Mouse (Mus musculus) erythroblast, adult 5-6 weeks (primary cell): ENCODE data around the gene Hivep3. TPM values are rescaled to one million over a fixed set of nuclear protein-coding genes. Genes with fewer than 3 reads are reported as not detected.

Experiments used
- ATAC-seq: replicated peaks from 2 replicates; pipeline ENCODE4 v1.8.0; 2016; ENCODE audit warnings: moderate number of reproducible peaks, mild to moderate bottlenecking, moderate TSS enrichment, inconsistent platforms; ENCODE audit not compliant: poor library complexity, low FRiP score, severe bottlenecking
- total RNA-seq, 2 experiments: library from RNA; stranded (forward) in 1 of 2; stranded (reverse) in 1 of 2; fragments of 150-400 nt in 1 of 2; fragments of 200-764, 138-1000 nt in 1 of 2; gene quantifications; 2 replicates each; pipeline versions ENCODE4 v1.2.3 to v1.2.4; 2015 to 2017; ENCODE audit warnings: low replicate concordance in 2 of 2

Gene Hivep3
- total RNA-seq, 2 experiments from 2014 or later: under 0.01 to 0.51 TPM

DNA sequence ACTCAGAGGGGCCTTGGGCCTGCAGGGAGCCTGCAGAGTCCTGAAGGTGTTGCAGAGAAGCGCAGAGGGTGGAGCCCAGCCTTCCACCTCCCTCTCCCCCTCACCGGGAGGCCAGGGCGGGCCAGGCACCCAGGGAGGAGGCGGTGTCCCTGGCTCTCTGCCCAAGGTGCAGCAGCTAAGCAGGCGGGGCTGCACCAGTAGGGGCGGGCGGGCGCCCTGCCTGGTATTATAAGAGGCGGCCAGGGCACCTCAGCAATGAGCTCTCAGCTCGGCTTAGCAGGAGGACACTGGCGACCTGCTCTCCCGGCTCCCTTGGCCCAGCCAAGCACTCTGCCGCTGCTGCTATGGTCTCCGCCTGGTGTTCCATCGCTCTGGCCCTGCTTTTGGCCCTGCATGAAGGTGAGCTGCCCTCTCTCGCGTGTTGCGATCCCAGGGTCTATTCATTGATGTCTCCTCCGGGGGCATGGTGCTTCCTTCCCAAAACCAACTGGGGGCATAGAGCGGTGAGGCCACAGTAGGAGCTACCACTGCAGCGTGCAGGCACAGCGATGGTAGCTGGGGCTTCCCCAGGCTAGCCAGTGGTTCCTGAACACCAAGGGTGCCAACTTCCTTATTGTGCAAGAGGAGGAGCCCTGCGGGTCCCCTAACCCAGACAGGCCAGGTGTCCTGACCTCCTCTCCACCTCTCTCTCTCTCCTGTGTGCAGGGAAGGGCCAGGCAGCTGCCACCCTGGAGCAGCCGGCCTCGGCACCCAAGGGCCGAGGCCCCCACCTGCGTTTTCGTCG, 427.8 kb downstream of the Hivep3 start, which contains the start of gene Edn2:
Edn2 (plus strand) TSS at position 41 of the 784 bp plus-strand sequence.
- ATAC-seq: no peak

DNA sequence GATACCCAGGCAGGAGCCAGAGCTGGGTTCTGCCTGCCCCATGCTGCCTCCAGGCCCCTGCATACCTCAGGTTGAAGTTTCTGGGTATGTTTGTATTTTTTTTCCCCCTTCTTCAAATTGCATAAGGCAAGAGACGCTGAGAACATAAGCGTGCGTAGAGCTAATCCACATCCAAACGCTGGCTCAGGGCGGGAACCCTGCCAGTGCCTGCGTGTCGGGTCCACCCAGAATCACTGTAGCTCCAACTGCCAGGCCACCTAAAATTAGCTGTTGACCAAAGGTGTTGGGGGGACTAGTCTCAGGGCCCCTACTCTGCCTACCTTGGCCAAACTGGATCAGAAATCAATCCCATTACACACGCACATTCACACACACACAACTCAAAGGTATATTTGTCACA, 429.0 kb downstream of the Hivep3 start:
- ATAC-seq: no peak

DNA sequence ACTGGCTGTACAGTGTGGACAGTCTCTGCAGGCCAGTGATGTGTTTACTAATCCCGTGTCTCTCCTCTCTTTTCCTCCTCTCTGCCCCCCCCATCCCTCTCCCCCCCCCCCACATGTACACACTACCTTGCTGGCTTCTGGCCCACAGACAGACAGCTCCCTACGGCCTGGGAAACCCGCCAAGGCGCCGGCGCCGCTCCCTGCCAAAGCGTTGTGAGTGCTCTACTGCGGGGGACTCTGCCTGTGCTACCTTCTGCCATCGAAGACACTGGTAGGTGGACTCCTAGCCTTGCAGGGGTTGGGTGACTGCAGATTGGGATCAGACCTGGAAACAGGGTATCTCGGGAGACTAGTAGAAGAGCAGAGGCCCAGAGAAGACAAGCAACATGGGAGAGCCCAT, 429.7 kb downstream of the Hivep3 start:
- ATAC-seq: no peak

DNA sequence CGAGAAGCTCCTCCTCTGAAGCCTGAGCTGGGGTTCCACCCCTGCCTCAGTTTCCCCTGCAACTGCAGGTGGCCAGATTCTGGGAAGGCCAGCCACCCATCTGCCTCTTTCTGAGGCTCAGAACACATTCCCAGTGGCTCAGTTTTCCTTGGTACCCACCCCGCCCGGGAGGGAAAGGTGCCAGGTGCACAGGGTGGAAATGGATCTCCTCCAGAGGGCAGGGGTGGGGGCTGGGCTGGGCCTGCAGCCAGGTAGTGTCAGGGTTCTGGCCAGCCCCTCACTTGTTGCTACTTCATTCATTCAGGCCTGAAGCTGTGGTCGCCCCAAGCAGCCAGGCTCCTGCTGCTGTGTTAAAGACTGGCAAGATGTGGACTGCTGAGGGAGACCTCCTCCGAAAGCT, 430.7 kb downstream of the Hivep3 start:
- no peak for ATAC-seq

DNA sequence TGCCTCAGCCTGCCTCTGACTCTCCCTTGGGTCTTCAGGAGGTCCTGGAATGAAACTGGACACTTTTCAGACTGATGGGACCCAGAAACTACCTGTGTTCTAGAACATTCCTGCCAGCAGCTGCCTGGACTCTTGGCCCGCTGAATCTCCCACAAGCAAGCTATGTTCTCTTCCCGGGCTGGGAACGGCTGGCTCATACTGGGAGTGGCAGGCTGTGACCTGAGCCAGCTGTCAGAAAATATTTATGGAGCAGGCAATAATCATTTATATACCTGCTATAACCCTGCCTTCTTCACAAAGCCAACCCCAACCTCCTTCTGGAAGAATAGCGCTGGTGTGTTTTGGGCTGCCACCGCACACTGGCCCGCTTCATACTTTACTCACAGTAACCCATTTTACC, 434.2 kb downstream of the Hivep3 start:
- no peak for ATAC-seq

DNA sequence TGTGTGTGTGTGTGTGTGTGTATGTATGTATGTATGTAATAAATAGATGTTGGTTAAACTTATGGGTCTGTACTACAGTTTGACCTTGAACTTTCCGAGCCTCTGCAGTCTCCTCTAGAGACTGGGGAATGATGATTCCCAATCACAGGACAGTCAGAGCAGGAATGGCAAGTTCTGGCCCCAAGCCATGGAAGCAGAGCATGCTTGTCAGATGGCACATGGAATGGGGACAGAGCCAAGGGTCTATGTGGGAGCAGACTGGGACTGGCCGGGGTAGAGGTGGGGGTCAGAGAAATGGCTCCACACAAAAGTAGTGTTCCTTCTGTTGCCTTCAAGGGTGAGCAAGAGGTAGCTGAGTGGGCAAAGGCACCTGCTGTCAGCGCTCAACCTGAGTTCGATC, 434.8 kb downstream of the Hivep3 start:
- no peak for ATAC-seq

DNA sequence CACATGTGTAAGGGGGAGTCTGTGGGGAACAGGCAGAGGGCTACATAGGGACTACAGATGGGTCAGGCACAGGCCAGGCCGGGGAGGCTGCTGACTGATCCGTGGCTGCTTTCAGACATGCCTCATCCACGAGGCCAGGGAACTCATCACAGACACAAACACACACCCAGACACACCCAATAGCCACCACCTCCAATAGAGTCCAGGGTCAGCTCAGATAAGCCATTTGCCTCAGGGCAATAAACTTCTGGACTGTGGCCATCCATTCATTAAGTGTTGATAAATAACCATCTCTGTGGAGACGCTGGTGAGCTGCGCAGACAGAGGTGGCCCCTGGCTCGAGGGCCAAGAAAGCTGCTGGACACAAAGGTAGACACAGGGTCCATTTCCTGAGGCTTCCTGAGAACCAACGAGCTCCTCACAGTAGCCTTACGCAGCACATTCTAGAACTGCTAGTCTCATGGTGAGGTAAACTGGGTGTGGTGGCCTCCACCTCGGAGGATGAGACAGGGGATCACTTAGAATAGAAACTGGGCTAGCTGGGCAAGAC, 436.9 kb downstream of the Hivep3 start:
- ATAC-seq: no peak

DNA sequence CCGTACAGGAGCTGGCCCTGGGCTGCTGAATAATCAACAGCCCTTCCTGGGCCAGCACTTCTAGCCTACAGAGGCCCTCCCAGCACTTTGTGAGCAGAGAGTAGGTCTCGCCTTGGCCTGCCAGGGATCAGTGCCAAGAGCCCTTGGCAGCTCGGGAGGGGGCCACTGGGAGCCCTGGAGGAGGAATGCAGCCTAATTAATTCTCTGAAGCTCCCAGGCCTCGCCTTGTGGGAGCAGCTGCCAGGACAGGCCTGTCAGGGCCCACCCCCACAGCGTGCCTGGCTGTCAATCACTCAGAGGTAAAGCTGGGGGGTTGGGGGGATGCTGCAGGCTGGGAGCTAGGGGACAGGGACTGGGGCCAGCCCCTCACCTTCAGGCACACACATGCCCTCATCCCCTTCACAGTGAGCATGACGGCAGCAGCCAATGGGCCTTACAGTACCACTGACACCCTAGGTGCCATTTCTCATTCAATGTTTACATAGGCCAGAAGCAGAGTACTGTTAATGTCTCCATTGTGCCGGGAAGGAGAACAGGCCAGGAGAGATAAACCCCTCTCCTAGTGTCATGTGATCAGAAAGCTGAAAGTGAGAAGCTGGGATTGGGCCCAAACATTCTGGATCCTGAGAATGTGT, 438.6 kb downstream of the Hivep3 start:
- ATAC-seq: no peak

DNA sequence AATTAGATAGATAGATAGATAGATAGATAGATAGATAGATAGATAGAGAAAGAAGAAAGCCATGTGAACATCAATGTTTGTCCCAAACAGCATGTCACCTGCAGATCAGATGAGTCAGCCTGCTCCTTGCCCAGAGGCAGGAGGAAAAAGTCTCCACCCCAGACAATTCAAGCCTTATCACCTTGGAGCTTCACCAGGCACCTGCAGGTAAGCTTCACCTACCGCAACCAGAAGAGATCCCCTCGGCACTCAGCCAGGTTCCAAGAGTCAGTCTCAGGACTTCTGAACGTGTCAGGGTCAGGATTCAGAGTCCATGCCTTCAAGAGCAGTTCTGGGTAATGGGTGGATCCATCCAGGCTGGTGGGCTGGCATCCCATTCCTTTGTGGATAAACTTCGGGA, 445.5 kb downstream of the Hivep3 start:
- ATAC-seq: no peak

DNA sequence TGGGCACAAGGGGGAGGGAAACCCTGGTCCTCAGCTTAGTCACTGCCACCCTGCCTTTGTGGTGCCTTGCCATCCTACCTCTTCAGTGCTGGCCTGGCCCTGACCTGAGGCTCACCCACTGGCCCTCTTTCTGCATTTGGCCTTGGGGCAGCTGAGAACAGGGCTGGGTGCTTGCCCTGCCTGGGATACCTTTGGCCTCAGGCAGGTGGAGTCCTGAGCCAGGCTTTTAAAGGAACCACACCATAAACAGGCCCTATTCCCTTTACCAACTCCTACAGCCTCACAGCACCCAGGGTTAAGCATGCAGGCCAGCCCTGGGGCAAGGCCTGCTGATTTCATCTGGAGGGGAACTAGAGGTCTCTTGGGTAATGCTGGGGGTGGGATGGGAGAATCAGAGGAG, 447.0 kb downstream of the Hivep3 start:
- no peak for ATAC-seq

DNA sequence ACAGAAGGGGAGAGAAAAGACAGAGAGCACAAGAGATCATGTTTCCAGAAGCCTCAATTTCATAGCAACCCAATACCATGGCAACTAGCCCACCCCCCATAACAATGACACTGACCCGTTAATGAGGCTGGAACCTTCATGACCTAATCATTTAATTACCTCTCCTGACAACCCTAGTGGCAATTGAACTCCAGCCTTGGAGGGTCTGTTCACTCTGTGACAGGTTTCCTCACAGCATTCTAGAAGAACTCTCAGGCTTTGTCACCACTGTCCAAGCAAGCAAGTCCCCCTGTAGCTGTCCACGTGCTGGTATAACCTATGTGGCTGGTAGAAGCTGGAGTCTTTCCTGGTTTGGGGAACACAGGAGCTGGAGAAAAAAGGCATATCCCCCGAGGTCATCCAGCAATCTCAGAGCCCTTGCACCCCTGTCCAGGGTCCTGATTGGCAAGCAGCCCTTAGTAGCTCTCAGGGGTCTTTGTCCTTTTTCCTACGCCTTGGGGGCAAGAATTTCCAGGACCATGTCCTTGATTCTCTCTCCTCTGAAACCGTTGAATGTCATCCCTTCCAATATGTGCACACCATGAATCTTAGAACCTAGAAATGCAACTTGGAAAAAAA, 450.9 kb downstream of the Hivep3 start:
- no peak for ATAC-seq

DNA sequence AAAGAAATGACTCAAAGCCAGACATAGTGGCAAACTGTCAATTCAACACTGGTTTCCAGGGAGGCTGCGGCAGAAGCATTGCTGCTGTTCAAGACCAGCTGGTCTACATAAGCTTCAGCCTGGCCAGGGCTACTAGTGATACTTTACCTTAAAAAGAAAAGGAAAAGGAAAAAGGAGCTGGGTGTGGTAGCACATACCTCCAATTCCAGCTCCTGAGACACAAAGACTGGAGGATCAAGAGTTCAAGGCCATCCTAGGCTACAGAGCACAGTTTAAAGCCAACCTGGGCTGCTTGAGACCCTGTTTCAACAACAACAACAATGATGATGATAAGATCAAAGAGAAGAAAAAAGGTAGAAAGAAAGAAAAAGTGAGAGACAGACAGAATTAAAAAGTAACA, 452.9 kb downstream of the Hivep3 start:
- no peak for ATAC-seq

DNA sequence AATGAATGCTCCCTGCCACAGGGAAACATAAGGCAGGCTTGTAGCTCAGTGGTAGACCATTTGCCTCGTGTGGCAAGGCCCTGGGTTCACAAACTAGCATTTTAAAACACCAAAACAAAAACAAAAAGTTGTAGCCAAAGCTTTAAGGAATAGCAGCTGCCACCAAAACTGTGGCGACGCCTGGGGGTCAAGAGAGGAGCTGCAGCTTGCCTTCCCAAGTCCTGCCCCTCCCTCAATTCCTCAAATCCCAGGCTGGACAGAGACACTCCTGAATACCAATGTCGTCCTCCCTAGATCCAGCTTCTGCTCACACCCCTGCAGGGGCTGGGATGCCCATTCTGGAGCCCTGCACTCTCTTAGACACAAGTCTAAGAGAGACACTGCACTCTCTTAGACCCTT, 453.4 kb downstream of the Hivep3 start:
- no peak for ATAC-seq

Other genes with a start within 250 kb of the Hivep3 start
- not detected in 2 replicates for gene Rimkla, start 241.2 kb upstream of the Hivep3 start, total RNA-seq (2015; ENCODE audit: low replicate concordance)
- not detected in 2 replicates for gene Rimkla, start 241.2 kb upstream of the Hivep3 start, total RNA-seq (2017; ENCODE audit: low replicate concordance)
- gene Foxj3, start 196.8 kb upstream of the Hivep3 start, total RNA-seq (2015; ENCODE audit: low replicate concordance): 5.0 and 16.1 TPM in 2 replicates
- 6.4 and 15.9 TPM in 2 replicates for gene Foxj3, start 196.8 kb upstream of the Hivep3 start, total RNA-seq (2017; ENCODE audit: low replicate concordance)
- not detected in 2 replicates for gene Frg2f1, start 194.3 kb upstream of the Hivep3 start, total RNA-seq (2015; ENCODE audit: low replicate concordance)
- not detected in 2 replicates for gene Frg2f1, start 194.3 kb upstream of the Hivep3 start, total RNA-seq (2017; ENCODE audit: low replicate concordance)
- not detected in 2 replicates for gene Guca2a, start 96.1 kb upstream of the Hivep3 start, total RNA-seq (2015; ENCODE audit: low replicate concordance)
- not detected in 2 replicates for gene Guca2a, start 96.1 kb upstream of the Hivep3 start, total RNA-seq (2017; ENCODE audit: low replicate concordance)
- not detected in 2 replicates for gene Guca2b, start 74.8 kb upstream of the Hivep3 start, total RNA-seq (2015; ENCODE audit: low replicate concordance)
- not detected in 2 replicates for gene Guca2b, start 74.8 kb upstream of the Hivep3 start, total RNA-seq (2017; ENCODE audit: low replicate concordance)